Mouse (Mus musculus) liver, postnatal 0 days (tissue): ENCODE measurements around the gene Myo15b. TPM values are rescaled to one million over a fixed set of nuclear protein-coding genes. Genes with fewer than 3 reads are reported as not detected.

Experiments
- ATAC-seq: fragments of 200-750 bp; cut with Nextera tagmentation; 2 replicates; pipeline ENCODE4 v1.8.0; 2017; ENCODE audit warnings: mild to moderate bottlenecking, moderate library complexity
- DNase-seq: peaks from one replicate; pipeline ENCODE4 v3.0.0-alpha.2; 2016
- H3K27ac ChIP-seq: fragments of 300-500 bp; sonication (generic); 2 replicates; pipeline ENCODE4 v1.5.1; 2014; ENCODE audit warnings: antibody characterized with exemption, moderate library complexity, mild to moderate bottlenecking, low read depth
- H3K27me3 ChIP-seq: fragments of 300-500 bp; sonication (generic); 2 replicates; pipeline ENCODE4 v1.6.1; 2014; ENCODE audit warnings: low read length, control low read depth, mixed read lengths; ENCODE audit not compliant: insufficient read depth
- H3K36me3 ChIP-seq: fragments of 300-500 bp; sonication (generic); replicated peaks from 2 replicates; pipeline ENCODE4 v1.6.1; 2014; ENCODE audit warnings: mild to moderate bottlenecking, control low read depth, low read length, moderate library complexity, mixed read lengths; ENCODE audit not compliant: insufficient read depth
- H3K4me1 ChIP-seq: fragments of 300-500 bp; sonication (generic); 2 replicates; pipeline ENCODE4 v1.6.1; 2014; ENCODE audit warnings: antibody characterized with exemption, mild to moderate bottlenecking, control low read depth; ENCODE audit not compliant: insufficient read depth
- H3K4me2 ChIP-seq: fragments of 300-500 bp; sonication (generic); 2 replicates; pipeline ENCODE4 v1.6.1; 2014; ENCODE audit warnings: low read depth, mild to moderate bottlenecking, low read length, moderate library complexity, mixed read lengths
- H3K4me3 ChIP-seq: fragments of 300-500 bp; sonication (generic); 2 replicates; pipeline ENCODE4 v1.5.1; 2014; ENCODE audit warnings: low read depth, low read length
- H3K9ac ChIP-seq: fragments of 300-500 bp; sonication (generic); replicated peaks from 2 replicates; pipeline ENCODE4 v1.6.1; 2014; ENCODE audit warnings: mild to moderate bottlenecking, moderate library complexity
- H3K9me3 ChIP-seq: fragments of 300-500 bp; sonication (generic); 2 replicates; pipeline ENCODE4 v1.6.1; 2016; ENCODE audit warnings: mild to moderate bottlenecking, control low read depth, low read length, mixed read lengths
- CTCF ChIP-seq: sonication (generic); IDR thresholded peaks from 2 replicates; pipeline ENCODE4 v1.5.1; 2016; ENCODE audit warnings: antibody characterized with exemption, low read depth
- EP300 ChIP-seq: IDR thresholded peaks from 2 replicates; pipeline ENCODE4 v1.6.1; 2016; ENCODE audit warnings: antibody characterized with exemption, low read depth, mild to moderate bottlenecking
- WGBS: fragments of 180-500 bp; shearing (Covaris S2); extraction: QIAGEN DNeasy Blood & Tissue Kit; methylation state at CpG from one replicate; pipeline ENCODE4 v1.1.7; 2014; ENCODE audit not compliant: insufficient replicate concordance; 5-methylcytosine and 5-hydroxymethylcytosine counted together
- polyA plus RNA-seq: library from polyadenylated mRNA; unstranded; fragments of >200 nt; fragmentation: Nextera tagmentation; extraction: Ambion mirVana; gene quantifications from 2 replicates; pipeline ENCODE4 v1.2.1, GENCODE M21; 2015

Myo15b gene
- polyA plus RNA-seq, 1 experiment from 2014 or later, result 2.4 TPM

- DNase-seq (no peak), ATAC-seq (no peak)
- H3K9me3 ChIP-seq, result no peaks in the 10 kb centered on the region
- peak overlapping the region; percentile 57 for H3K9ac ChIP-seq
- H3K4me3 ChIP-seq, result peak overlapping the region; percentile 30
- peaks cover 36% of the 10 kb centered on the region for H3K4me1 ChIP-seq
- H3K36me3 ChIP-seq, result no peaks in the 10 kb centered on the region
- peak overlapping the region; percentile 97 for H3K27ac ChIP-seq
- H3K27me3 ChIP-seq, result 0 out of 2 replicates have a peak, but pooled peaks cover 2% of the 10 kb centered on the region
- 44% methylated on average over 25 of the region's 25 CpGs for WGBS
- peak overlapping the region; percentile 65 for H3K4me2 ChIP-seq
- TF ChIP-seq EP300 (no peak), CTCF (no peak)
Measured at GRCm38 (mm10) chr11:115830550-115831325, 27.5 kb upstream of the Myo15b start.

GRCm38 (mm10) chr11:115831518-115831917 is 26.7 kb upstream of the Myo15b start:
- peak overlapping the region; percentile 97 for H3K27ac ChIP-seq
- H3K9ac ChIP-seq, result peak overlapping the region; percentile 57
- H3K4me1 ChIP-seq, result peaks cover 36% of the 10 kb centered on the region
- DNase-seq, result no peak
- H3K36me3 ChIP-seq, result no peaks in the 10 kb centered on the region; the same call in 1 of the 2 replicates
- peak overlapping the region; percentile 30 for H3K4me3 ChIP-seq
- H3K9me3 ChIP-seq, result no peaks in the 10 kb centered on the region
- 45% methylated on average over 3 of the region's 3 CpGs for WGBS
- TF ChIP-seq CTCF (no peak), EP300 (no peak)
- H3K27me3 ChIP-seq, result no peaks in the 10 kb centered on the region
- 0 out of 2 replicates have a peak, but pooled peaks have one; percentile 1 for ATAC-seq
- H3K4me2 ChIP-seq, result peak overlapping the region; percentile 65

- 58% methylated on average over 6 of the region's 6 CpGs for WGBS
- no peak for DNase-seq
- Histone ChIP-seq H3K9me3 (no peaks in the 10 kb centered on the region), H3K4me2 (peak overlapping the region; percentile 65), H3K4me1 (peaks cover 36% of the 10 kb centered on the region), H3K4me3 (peak overlapping the region; percentile 30; the same call in 1 of the 2 replicates), H3K27ac (peak overlapping the region; percentile 97), H3K27me3 (no peaks in the 10 kb centered on the region), H3K9ac (peak overlapping the region; percentile 57), H3K36me3 (no peaks in the 10 kb centered on the region; the same call in 1 of the 2 replicates)
- TF ChIP-seq EP300, result no peak
- no peak for TF ChIP-seq CTCF
- ATAC-seq, result peak; percentile 84
Measured at GRCm38 (mm10) chr11:115832064-115832463, 26.1 kb upstream of the Myo15b start.

GRCm38 (mm10) chr11:115832523-115832922 is 25.7 kb upstream of the Myo15b start:
- H3K27ac ChIP-seq, result peak overlapping the region; percentile 97
- no peaks in the 10 kb centered on the region; the same call in 1 of the 2 replicates for H3K36me3 ChIP-seq
- no peaks in the 10 kb centered on the region for H3K27me3 ChIP-seq
- ATAC-seq (peak; percentile 79), DNase-seq (peak; percentile 79)
- peak overlapping the region; percentile 30; the same call in 1 of the 2 replicates for H3K4me3 ChIP-seq
- TF ChIP-seq CTCF (no peak), EP300 (no peak)
- H3K9ac ChIP-seq, result peak overlapping the region; percentile 39
- H3K4me2 ChIP-seq, result peak overlapping the region; percentile 65
- WGBS, result 46% methylated on average over 8 of the region's 8 CpGs
- H3K4me1 ChIP-seq, result peaks cover 33% of the 10 kb centered on the region
- H3K9me3 ChIP-seq, result no peaks in the 10 kb centered on the region

GRCm38 (mm10) chr11:115833021-115833513 is 25.1 kb upstream of the Myo15b start:
- Histone ChIP-seq H3K9me3 (no peaks in the 10 kb centered on the region), H3K27ac (peak overlapping the region; percentile 97), H3K4me1 (peaks cover 33% of the 10 kb centered on the region), H3K36me3 (no peaks in the 10 kb centered on the region; the same call in 1 of the 2 replicates), H3K4me3 (no peak overlapping the region), H3K9ac (peak overlapping the region; percentile 39), H3K27me3 (no peaks in the 10 kb centered on the region), H3K4me2 (peak overlapping the region; percentile 65)
- 31% methylated on average over 8 of the region's 8 CpGs for WGBS
- ATAC-seq (peak; percentile 29), DNase-seq (no peak)
- no peak for TF ChIP-seq EP300
- TF ChIP-seq CTCF, result no peak

- DNase-seq (no peak), ATAC-seq (no peak)
- H3K4me3 ChIP-seq, result no peak overlapping the region
- H3K9me3 ChIP-seq, result no peaks in the 10 kb centered on the region
- peak overlapping the region; percentile 97; the same call in 1 of the 2 replicates for H3K27ac ChIP-seq
- 79% methylated on average over 6 of the region's 6 CpGs for WGBS
- TF ChIP-seq CTCF (no peak), EP300 (no peak)
- no peaks in the 10 kb centered on the region; the same call in 1 of the 2 replicates for H3K36me3 ChIP-seq
- peaks cover 36% of the 10 kb centered on the region for H3K4me1 ChIP-seq
- no peak overlapping the region for H3K4me2 ChIP-seq
- no peaks in the 10 kb centered on the region for H3K27me3 ChIP-seq
- no peak overlapping the region for H3K9ac ChIP-seq
Measured at GRCm38 (mm10) chr11:115834033-115834432, 24.2 kb upstream of the Myo15b start.
